ENCODE assay signal across 22 mouse cellular contexts in the genomic region with DNA sequence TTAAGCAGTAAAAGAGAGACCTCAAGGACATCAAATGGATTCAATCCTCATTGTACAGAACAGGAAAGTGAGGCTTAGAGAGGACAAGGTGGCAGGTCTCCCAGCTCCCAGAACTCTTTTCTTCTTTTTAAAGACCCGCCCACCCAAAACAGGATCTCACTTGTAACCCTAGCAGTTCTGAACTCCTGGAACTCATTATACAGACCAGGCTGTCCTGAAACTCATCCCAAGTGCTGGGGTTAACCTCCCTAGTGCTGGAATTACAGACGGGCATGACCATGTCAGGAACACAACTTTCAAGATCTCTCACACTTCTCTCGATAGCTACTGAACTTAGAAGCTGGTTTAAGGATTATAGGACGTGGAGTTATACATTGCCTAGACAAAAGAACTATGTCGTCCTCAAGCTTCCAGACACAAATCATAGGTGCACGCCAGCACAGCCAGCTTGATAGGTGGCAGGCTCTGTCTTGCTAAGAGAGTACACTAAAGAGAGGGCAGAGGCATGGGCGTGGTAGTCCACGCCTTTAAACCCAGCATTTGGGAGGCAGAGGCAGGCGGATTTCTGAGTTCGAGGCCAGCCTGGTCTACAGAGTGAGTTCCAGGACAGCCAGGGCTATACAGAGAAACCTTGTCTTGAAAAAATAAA. TPM values are rescaled to one million over a fixed set of nuclear protein-coding genes. Genes with fewer than 3 reads are reported as not detected.
DNase-seq lines count a peak whose midpoint lies in the region; ATAC-seq and TF ChIP-seq lines count a peak whose summit lies in the region.
"Had no signal": no experiment of that assay in that cellular context is flagged by ENCODE, and none has a peak within 500 bp of the region (broad histone marks: within the 10 kb centered on the region; RNA-seq: fewer than 3 reads in every experiment).

No protein-coding gene starts in this region.

- no peaks in the 10 kb centered on the region for H3K9me3 ChIP-seq in kidney, postnatal 0 days (replicated peaks; ENCODE audit: low read length)
- H3K9me3 ChIP-seq in embryonic facial prominence, embryonic 14.5 days (ENCODE audit: control insufficient read depth, low read length), result no peaks in the 10 kb centered on the region
- no peaks in the 10 kb centered on the region for H3K9me3 ChIP-seq in forebrain, postnatal 0 days (ENCODE audit: low read length)
- H3K9me3 ChIP-seq in neural tube, embryonic 15.5 days (replicated peaks), result no peaks in the 10 kb centered on the region
- H3K9me3 ChIP-seq: limb, embryonic 10.5 days had no signal

- DNase-seq in kidney, postnatal 0 days (ENCODE audit: low spot score), result peak; percentile 22
- DNase-seq in kidney, postnatal 4 days, result no peak
- DNase-seq in R1 (ENCODE audit: low read depth, low spot score), result peak; percentile 73
- DNase-seq in embryonic facial prominence, embryonic 14.5 days (ENCODE audit: low spot score), result no peak
- DNase-seq in lung, adult 18-20 months, result no peak
- no peak for DNase-seq in forebrain, postnatal 0 days
- DNase-seq: adrenal gland, postnatal 36 days; cerebellum, adult 9-10 months; gastrocnemius, postnatal 10 days; kidney, postnatal 36 days; spleen, adult 18-20 months; thymus, postnatal 14 days had no signal

- H3K4me2 ChIP-seq in kidney, postnatal 0 days (ENCODE audit: low read length), result no peak overlapping the region
- no peak overlapping the region for H3K4me2 ChIP-seq in embryonic facial prominence, embryonic 14.5 days (ENCODE audit: low read depth, low read length)
- H3K4me2 ChIP-seq in forebrain, postnatal 0 days (ENCODE audit: low read depth), result no peak overlapping the region
- H3K4me2 ChIP-seq in neural tube, embryonic 15.5 days, result no peak overlapping the region
- H3K4me2 ChIP-seq: heart, embryonic 11.5 days had no signal

- WGBS in kidney, postnatal 0 days, result 65% methylated on average over 10 of the region's 10 CpGs
- 62% methylated on average over 10 of the region's 10 CpGs for WGBS in embryonic facial prominence, embryonic 14.5 days
- 84% methylated on average over 10 of the region's 10 CpGs for WGBS in forebrain, postnatal 0 days
- WGBS in neural tube, embryonic 15.5 days, result 89% methylated on average over 10 of the region's 10 CpGs

- TF ChIP-seq CTCF in kidney, postnatal 0 days (IDR thresholded peaks at IDR 0.05; ENCODE audit: low read depth), result no peak
- no peak for TF ChIP-seq CTCF in forebrain, postnatal 0 days (IDR thresholded peaks at IDR 0.05; ENCODE audit: low read depth)

- ATAC-seq in kidney, postnatal 0 days (replicated peaks; ENCODE audit: low FRiP score, low read depth), result no peak
- no peak for ATAC-seq in embryonic facial prominence, embryonic 14.5 days (ENCODE audit: low read depth)
- ATAC-seq in forebrain, postnatal 0 days, result no peak
- no peak for ATAC-seq in neural tube, embryonic 15.5 days (ENCODE audit: low FRiP score)
- ATAC-seq: forebrain, embryonic 14.5 days; hindbrain, embryonic 16.5 days; lung, postnatal 0 days had no signal

- 0 out of 2 replicates have a peak overlapping the region, but pooled peaks have one; percentile 36 for H3K27ac ChIP-seq in kidney, postnatal 0 days
- H3K27ac ChIP-seq in embryonic facial prominence, embryonic 14.5 days (replicated peaks; ENCODE audit: low read depth, low read length), result peak overlapping the region; percentile 44; the same call in 1 of the 2 replicates
- H3K27ac ChIP-seq in forebrain, postnatal 0 days (ENCODE audit: low read depth, low read length), result no peak overlapping the region
- H3K27ac ChIP-seq in neural tube, embryonic 15.5 days (replicated peaks), result no peak overlapping the region
- H3K27ac ChIP-seq: left cerebral cortex, adult 2 months; limb, embryonic 10.5 days; macrophage had no signal

- H3K4me3 ChIP-seq in kidney, postnatal 0 days (replicated peaks; ENCODE audit: low read depth, low read length), result no peak overlapping the region
- H3K4me3 ChIP-seq in embryonic facial prominence, embryonic 14.5 days (ENCODE audit: low read depth, low read length), result no peak overlapping the region
- H3K4me3 ChIP-seq in forebrain, postnatal 0 days (ENCODE audit: low read depth, low read length), result no peak overlapping the region
- no peak overlapping the region for H3K4me3 ChIP-seq in neural tube, embryonic 15.5 days (replicated peaks)
- H3K4me3 ChIP-seq: left cerebral cortex, adult 2 months; limb, embryonic 10.5 days had no signal

- H3K9ac ChIP-seq in kidney, postnatal 0 days (ENCODE audit: low read depth, low read length), result no peak overlapping the region
- no peak overlapping the region for H3K9ac ChIP-seq in embryonic facial prominence, embryonic 14.5 days (ENCODE audit: low read depth, low read length)
- H3K9ac ChIP-seq in forebrain, postnatal 0 days, result no peak overlapping the region
- no peak overlapping the region for H3K9ac ChIP-seq in neural tube, embryonic 15.5 days (replicated peaks)

- H3K4me1 ChIP-seq in kidney, postnatal 0 days (replicated peaks; ENCODE audit: insufficient read depth, low read length), result peaks cover 12% of the 10 kb centered on the region
- H3K4me1 ChIP-seq in embryonic facial prominence, embryonic 14.5 days (ENCODE audit: control insufficient read depth, insufficient read depth, low read length), result peaks cover 8% of the 10 kb centered on the region; the same call in 1 of the 2 replicates
- H3K4me1 ChIP-seq in forebrain, postnatal 0 days (ENCODE audit: insufficient read depth), result no peaks in the 10 kb centered on the region
- H3K4me1 ChIP-seq in neural tube, embryonic 15.5 days, result no peaks in the 10 kb centered on the region

- H3K36me3 ChIP-seq in kidney, postnatal 0 days (ENCODE audit: insufficient read depth, low read length), result no peaks in the 10 kb centered on the region
- no peaks in the 10 kb centered on the region for H3K36me3 ChIP-seq in embryonic facial prominence, embryonic 14.5 days (ENCODE audit: control insufficient read depth, insufficient read depth, low read length)
- no peaks in the 10 kb centered on the region for H3K36me3 ChIP-seq in forebrain, postnatal 0 days (ENCODE audit: insufficient read depth)
- H3K36me3 ChIP-seq in neural tube, embryonic 15.5 days, result no peaks in the 10 kb centered on the region

- no peaks in the 10 kb centered on the region for H3K27me3 ChIP-seq in kidney, postnatal 0 days (ENCODE audit: insufficient read depth, low read length)
- H3K27me3 ChIP-seq in embryonic facial prominence, embryonic 14.5 days (replicated peaks; ENCODE audit: control insufficient read depth, insufficient read depth, low read length), result no peaks in the 10 kb centered on the region
- H3K27me3 ChIP-seq in forebrain, postnatal 0 days (ENCODE audit: insufficient read depth, low read length), result no peaks in the 10 kb centered on the region
- no peaks in the 10 kb centered on the region for H3K27me3 ChIP-seq in neural tube, embryonic 15.5 days (replicated peaks)

RNA-seq across cellular contexts. Expression of gene Uchl4, which starts 15.1 kb away (rescaled TPM):
- 1.3 and 2.0 TPM in 2 replicates for polyA plus RNA-seq in kidney, postnatal 0 days (2015; fragmentation: Nextera tagmentation; extraction: Ambion mirVana)
- 2.2 and 2.3 TPM in 2 replicates for polyA plus RNA-seq in embryonic facial prominence, embryonic 14.5 days (2014; fragmentation: Nextera tagmentation; extraction: Ambion mirVana)
- total RNA-seq in forebrain, postnatal 0 days (2014; rRNA removed), result 0.62 TPM in 1 of 2 replicates, not detected in the other
- polyA plus RNA-seq in forebrain, postnatal 0 days (2015; fragmentation: Nextera tagmentation; extraction: Ambion mirVana), result 1.8 and 2.3 TPM in 2 replicates
- polyA plus RNA-seq in neural tube, embryonic 15.5 days (2015; fragmentation: Nextera tagmentation; extraction: Ambion mirVana), result 2.3 and 3.2 TPM in 2 replicates
- total RNA-seq: hematopoietic stem cell, adult 5-6 weeks had no signal
- polyA plus RNA-seq: liver, adult 2 months had no signal

RNA-seq across cellular contexts. Expression of gene Map2k1, which starts 33.5 kb away (rescaled TPM):
- 81.6 and 82.7 TPM in 2 replicates for polyA plus RNA-seq in kidney, postnatal 0 days (2015; fragmentation: Nextera tagmentation; extraction: Ambion mirVana)
- polyA plus RNA-seq in embryonic facial prominence, embryonic 14.5 days (2014; fragmentation: Nextera tagmentation; extraction: Ambion mirVana), result 105 and 109 TPM in 2 replicates
- 69.9 and 82.4 TPM in 2 replicates for total RNA-seq in forebrain, postnatal 0 days (2014; rRNA removed)
- polyA plus RNA-seq in forebrain, postnatal 0 days (2015; fragmentation: Nextera tagmentation; extraction: Ambion mirVana), result 53.1 and 60.8 TPM in 2 replicates
- 71.0 and 80.1 TPM in 2 replicates for polyA plus RNA-seq in neural tube, embryonic 15.5 days (2015; fragmentation: Nextera tagmentation; extraction: Ambion mirVana)

RNA-seq across cellular contexts. Expression of gene Snapc5, which starts 40.8 kb away (rescaled TPM):
- polyA plus RNA-seq in kidney, postnatal 0 days (2015; fragmentation: Nextera tagmentation; extraction: Ambion mirVana), result 25.8 and 29.6 TPM in 2 replicates
- 19.2 and 21.2 TPM in 2 replicates for polyA plus RNA-seq in embryonic facial prominence, embryonic 14.5 days (2014; fragmentation: Nextera tagmentation; extraction: Ambion mirVana)
- 10.5 and 15.2 TPM in 2 replicates for total RNA-seq in forebrain, postnatal 0 days (2014; rRNA removed)
- 18.2 and 24.5 TPM in 2 replicates for polyA plus RNA-seq in forebrain, postnatal 0 days (2015; fragmentation: Nextera tagmentation; extraction: Ambion mirVana)
- 34.9 and 37.1 TPM in 2 replicates for polyA plus RNA-seq in neural tube, embryonic 15.5 days (2015; fragmentation: Nextera tagmentation; extraction: Ambion mirVana)

RNA-seq across cellular contexts. Expression of gene Rpl4, which starts 46.7 kb away (rescaled TPM):
- 1,162 and 1,196 TPM in 2 replicates for polyA plus RNA-seq in kidney, postnatal 0 days (2015; fragmentation: Nextera tagmentation; extraction: Ambion mirVana)
- polyA plus RNA-seq in embryonic facial prominence, embryonic 14.5 days (2014; fragmentation: Nextera tagmentation; extraction: Ambion mirVana), result 1,344 and 1,393 TPM in 2 replicates
- total RNA-seq in forebrain, postnatal 0 days (2014; rRNA removed), result 957 and 1,068 TPM in 2 replicates
- polyA plus RNA-seq in forebrain, postnatal 0 days (2015; fragmentation: Nextera tagmentation; extraction: Ambion mirVana), result 693 and 790 TPM in 2 replicates
- polyA plus RNA-seq in neural tube, embryonic 15.5 days (2015; fragmentation: Nextera tagmentation; extraction: Ambion mirVana), result 564 and 746 TPM in 2 replicates

RNA-seq across cellular contexts. Expression of gene Zwilch, which starts 47.0 kb away (rescaled TPM):
- polyA plus RNA-seq in kidney, postnatal 0 days (2015; fragmentation: Nextera tagmentation; extraction: Ambion mirVana), result 7.5 and 8.6 TPM in 2 replicates
- 10.6 and 17.4 TPM in 2 replicates for polyA plus RNA-seq in embryonic facial prominence, embryonic 14.5 days (2014; fragmentation: Nextera tagmentation; extraction: Ambion mirVana)
- 5.8 and 8.9 TPM in 2 replicates for total RNA-seq in forebrain, postnatal 0 days (2014; rRNA removed)
- 1.3 and 2.0 TPM in 2 replicates for polyA plus RNA-seq in forebrain, postnatal 0 days (2015; fragmentation: Nextera tagmentation; extraction: Ambion mirVana)
- 6.0 and 8.1 TPM in 2 replicates for polyA plus RNA-seq in neural tube, embryonic 15.5 days (2015; fragmentation: Nextera tagmentation; extraction: Ambion mirVana)

Comparison
In these comparisons a context has a peak if more than half of its experiments do, and no peak if none do; other contexts are left out.
1. DNase-seq: peak in kidney, postnatal 0 days (single experiment) and R1 (single experiment); none in kidney, postnatal 4 days (0 of 2), embryonic facial prominence, embryonic 14.5 days (single experiment), lung, adult 18-20 months (0 of 2) and forebrain, postnatal 0 days (single experiment).
2. H3K27ac ChIP-seq: peak in kidney, postnatal 0 days (single experiment) and embryonic facial prominence, embryonic 14.5 days (single experiment); none in forebrain, postnatal 0 days (single experiment) and neural tube, embryonic 15.5 days (single experiment).